ENCODE assay signal across 8 mouse cellular contexts in genomic region chr7:30072146-30073028, GRCm38 (mm10). TPM values are rescaled to one million over a fixed set of nuclear protein-coding genes. Genes with fewer than 3 reads are reported as not detected.
DNase-seq lines count a peak whose midpoint lies in the region; ATAC-seq lines count a peak whose summit lies in the region.

Gene Zfp82 (minus strand): TSS chr7:30072900.

- peaks cover 14% of the 10 kb centered on the region for H3K4me1 ChIP-seq in hindbrain, embryonic 10.5 days (replicated peaks)

- peak within 1 kb of the TSS; percentile 92 for H3K27ac ChIP-seq in hindbrain, embryonic 10.5 days

- under 1% methylated on average over 50 of the region's 50 CpGs for WGBS in hindbrain, embryonic 10.5 days

- no peaks in the 10 kb centered on the region for H3K9me3 ChIP-seq in hindbrain, embryonic 10.5 days

- peak; percentile 97 for ATAC-seq in frontal cortex, adult (ENCODE audit: low TSS enrichment)

- peak; percentile 87 for DNase-seq in NIH3T3 (ENCODE audit: low read depth)
- DNase-seq in cerebellum, adult 9-10 months, result peak; percentile 88
- DNase-seq in hindbrain, embryonic 10.5 days (ENCODE audit: low spot score), result peak; percentile 91
- peak; percentile 76 to 79 for DNase-seq in layer of hippocampus, postnatal 25 days (ENCODE audit: extremely low spot score in 1 of 2, low spot score in 1 of 2)
- DNase-seq in lung, postnatal 36 days, result peak; percentile 82
- DNase-seq in retina, postnatal 1 day, result peak; percentile 93
- peak; percentile 92 for DNase-seq in thymus, postnatal 4 days

- H3K27me3 ChIP-seq in hindbrain, embryonic 10.5 days (ENCODE audit: insufficient read depth, poor library complexity, severe bottlenecking), result no peaks in the 10 kb centered on the region

- H3K4me3 ChIP-seq in hindbrain, embryonic 10.5 days, result peak within 1 kb of the TSS; percentile 83

- peaks cover 58% of the 10 kb centered on the region for H3K36me3 ChIP-seq in hindbrain, embryonic 10.5 days

RNA-seq across cellular contexts. Expression of gene Zfp82, which starts in this region (rescaled TPM):
- 6.9 and 8.2 TPM in 2 replicates for polyA plus RNA-seq in hindbrain, embryonic 10.5 days (2016; fragmentation: Nextera tagmentation; extraction: Ambion mirVana)
- total RNA-seq in layer of hippocampus, postnatal 25 days (2021), result 1 to 10 TPM; 1.9 to 5.0 TPM

Comparison
In these comparisons a context has a peak if more than half of its experiments do, and no peak if none do; other contexts are left out.
1. Peak in every context shown above with its lines: DNase-seq, ATAC-seq, H3K4me3 ChIP-seq and H3K27ac ChIP-seq.